Mouse (Mus musculus) hindlimb bud, embryonic 11.5 days (tissue): Measurements from ENCODE around the gene Git2.

Experiments used
- DNase-seq: peaks from one replicate; pipeline ENCODE4 v3.0.0-alpha.2; 2012; ENCODE audit warnings: low read depth, low spot score; ENCODE audit errors: extremely low spot score

Gene Git2

GRCm38 (mm10) chr5:114775056-114775979 lies at the start of gene Git2:
Git2 (minus strand) TSS chr5:114775517.
- DNase-seq = no peak

DNA sequence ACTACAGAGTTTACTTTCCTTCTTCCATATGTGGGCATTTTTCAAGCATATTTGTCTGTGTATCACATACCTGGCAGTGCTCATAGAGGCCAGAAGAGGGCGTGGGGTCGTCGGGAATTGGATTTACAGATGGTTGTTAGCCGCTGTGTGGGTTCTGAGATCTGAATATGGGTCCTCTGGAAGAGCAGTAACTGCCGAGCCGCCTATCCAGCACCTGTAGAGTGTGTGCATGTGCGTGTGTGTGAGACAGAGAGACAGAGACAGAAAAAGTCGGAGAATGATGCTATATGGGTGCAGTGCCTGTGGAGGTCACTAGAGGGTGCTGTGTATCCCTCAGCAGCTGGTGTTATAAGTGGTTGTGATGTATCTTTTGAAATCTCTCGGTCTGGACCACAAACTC lies 48.9 kb upstream of the Git2 start:
- DNase-seq = no peak

DNA sequence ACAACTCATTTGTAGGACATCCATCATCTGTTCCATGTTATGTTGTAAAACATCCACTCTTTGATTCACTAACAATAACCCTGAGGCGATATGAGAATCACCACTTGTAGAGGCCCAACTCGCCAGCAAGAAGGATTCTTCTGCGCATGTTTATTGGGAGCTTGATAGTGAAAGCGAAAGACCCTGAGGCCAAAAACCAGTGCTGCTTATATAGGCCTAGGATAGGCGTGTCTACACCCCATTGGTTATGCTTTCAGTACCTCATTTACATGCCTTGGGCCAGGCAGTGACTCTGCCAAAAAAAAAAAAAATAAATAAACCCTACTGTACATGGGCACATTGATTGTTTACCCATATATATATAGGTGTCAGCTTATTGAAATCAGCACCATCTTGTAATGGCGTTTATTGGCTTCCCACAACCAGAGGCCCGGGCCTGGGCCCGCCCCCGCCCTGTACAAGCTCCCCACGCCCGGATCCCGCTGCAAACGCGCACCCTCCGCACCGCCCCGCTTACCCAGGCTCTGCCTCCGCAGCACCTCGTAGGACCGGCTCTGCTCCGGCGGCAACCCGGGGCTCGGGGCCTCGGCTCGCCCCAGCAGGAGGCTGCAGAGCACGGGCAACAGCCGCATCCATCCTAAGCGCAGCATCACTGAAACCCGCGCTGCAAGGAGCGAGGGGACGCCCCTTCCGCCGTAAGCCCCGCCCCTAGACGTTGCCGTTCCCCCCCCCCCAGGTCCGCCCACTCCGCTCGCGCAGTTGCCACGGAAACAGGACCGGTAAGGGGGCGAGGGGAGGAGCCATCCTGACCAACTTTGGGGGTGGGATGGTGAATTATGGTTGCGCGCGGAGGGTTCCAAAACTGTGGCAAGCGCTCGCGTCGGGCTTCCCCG lies 47.7 kb upstream of the Git2 start, which contains the start of gene 1500011B03Rik:
1500011B03Rik (minus strand) TSS at position 673 of the 893 bp plus-strand sequence.
- no peak for DNase-seq

DNA sequence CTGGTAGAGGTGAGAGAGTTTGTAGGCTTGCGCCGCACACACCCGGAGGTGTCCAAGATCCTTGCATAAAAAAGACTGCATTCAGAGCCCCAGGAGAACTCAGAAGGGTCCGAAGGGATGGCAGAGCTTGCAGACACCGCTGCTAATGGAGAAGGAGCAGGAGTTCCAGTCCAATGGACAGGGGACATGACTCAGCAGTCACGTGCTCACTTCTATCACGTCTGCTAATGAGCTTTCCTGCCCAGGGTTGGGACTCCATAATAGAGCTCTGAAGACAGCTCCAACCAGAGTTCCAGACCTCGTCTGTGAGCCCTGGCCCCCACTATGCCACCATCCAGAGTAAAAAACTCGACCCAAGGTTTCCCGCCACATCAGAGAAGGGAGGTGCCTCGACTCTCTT lies 42.8 kb upstream of the Git2 start:
- no peak for DNase-seq

DNA sequence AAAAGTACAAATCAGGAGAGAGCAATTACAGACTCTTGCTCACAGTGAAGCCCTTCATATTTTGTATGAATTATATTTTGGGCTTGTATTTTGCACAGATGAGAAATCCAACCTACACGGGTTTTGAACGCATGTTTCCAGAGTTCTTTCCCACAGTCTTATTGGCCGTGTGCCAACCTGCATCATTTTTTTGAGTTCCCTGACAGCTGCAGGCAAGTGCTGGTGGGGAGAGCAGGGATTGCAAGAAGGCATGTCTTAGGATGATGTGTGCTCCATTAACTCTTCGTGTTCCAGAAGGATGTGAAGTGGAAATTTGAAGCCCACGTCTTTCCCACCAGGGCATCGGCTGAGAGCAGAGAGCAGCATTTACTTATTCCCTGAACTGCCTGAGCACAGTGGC lies 41.3 kb upstream of the Git2 start:
- no peak for DNase-seq

DNA sequence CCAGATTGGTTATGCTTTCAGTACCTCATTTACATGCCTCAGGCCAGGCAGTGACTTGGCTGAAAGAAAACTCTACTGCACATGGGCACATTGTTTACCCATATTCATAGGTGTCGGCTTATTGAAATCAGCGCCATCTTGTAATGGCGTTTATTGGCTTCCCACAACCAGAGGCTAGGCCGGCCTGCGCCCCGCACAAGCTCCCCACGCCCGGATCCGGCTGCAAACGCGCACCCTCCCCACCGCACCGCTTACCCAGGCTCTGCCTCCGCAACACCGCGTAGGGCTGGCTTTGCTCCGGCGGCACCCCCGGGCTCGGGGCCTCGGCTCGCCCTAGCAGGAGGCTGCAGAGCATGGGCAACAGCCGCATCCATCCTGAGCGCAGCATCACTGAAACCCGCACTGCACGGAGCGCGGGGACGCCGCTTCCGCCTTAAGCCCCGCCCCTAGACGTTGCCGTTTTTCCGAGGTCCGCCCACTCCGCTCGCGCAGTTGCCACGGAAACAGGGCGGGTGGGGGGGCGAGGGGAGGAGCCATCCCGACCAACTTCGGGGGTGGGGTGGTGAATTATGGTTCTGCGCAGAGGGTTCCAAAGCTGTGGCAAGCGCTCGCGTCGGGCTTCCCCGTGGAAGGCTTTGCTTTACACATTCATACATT lies 38.3 kb upstream of the Git2 start:
- no peak for DNase-seq

GRCm38 (mm10) chr5:114809826-114810225 lies 34.5 kb upstream of the Git2 start:
- DNase-seq = no peak

GRCm38 (mm10) chr5:114809181-114809756 lies 34.0 kb upstream of the Git2 start:
- DNase-seq = no peak

- no peak for DNase-seq
Measured at GRCm38 (mm10) chr5:114808385-114808784, 33.1 kb upstream of the Git2 start.

- no peak for DNase-seq
Measured at GRCm38 (mm10) chr5:114807893-114808292, 32.6 kb upstream of the Git2 start.

GRCm38 (mm10) chr5:114807468-114807867 lies 32.2 kb upstream of the Git2 start:
- no peak for DNase-seq

- DNase-seq = no peak
Measured at GRCm38 (mm10) chr5:114807063-114807462, 31.7 kb upstream of the Git2 start.

DNA sequence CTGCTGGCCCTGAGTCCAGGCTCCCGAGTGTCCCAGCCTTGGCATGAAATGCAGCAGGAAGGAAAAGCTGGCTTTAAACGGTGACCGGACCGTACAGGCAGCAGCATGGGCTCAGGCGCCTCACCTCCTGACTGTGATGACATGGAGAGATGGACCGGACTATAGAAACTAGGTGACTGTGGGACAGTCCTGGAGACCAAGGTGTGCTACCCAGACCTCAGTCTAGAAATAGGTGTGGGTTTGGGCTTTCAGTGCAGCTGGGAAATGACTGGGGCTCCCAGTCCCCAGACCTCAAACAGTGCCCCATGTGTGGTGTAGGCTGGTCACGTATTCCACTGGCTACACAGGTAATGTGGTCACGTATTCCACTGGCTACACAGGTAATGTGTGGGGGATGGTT lies 31.3 kb upstream of the Git2 start:
- DNase-seq = no peak

DNA sequence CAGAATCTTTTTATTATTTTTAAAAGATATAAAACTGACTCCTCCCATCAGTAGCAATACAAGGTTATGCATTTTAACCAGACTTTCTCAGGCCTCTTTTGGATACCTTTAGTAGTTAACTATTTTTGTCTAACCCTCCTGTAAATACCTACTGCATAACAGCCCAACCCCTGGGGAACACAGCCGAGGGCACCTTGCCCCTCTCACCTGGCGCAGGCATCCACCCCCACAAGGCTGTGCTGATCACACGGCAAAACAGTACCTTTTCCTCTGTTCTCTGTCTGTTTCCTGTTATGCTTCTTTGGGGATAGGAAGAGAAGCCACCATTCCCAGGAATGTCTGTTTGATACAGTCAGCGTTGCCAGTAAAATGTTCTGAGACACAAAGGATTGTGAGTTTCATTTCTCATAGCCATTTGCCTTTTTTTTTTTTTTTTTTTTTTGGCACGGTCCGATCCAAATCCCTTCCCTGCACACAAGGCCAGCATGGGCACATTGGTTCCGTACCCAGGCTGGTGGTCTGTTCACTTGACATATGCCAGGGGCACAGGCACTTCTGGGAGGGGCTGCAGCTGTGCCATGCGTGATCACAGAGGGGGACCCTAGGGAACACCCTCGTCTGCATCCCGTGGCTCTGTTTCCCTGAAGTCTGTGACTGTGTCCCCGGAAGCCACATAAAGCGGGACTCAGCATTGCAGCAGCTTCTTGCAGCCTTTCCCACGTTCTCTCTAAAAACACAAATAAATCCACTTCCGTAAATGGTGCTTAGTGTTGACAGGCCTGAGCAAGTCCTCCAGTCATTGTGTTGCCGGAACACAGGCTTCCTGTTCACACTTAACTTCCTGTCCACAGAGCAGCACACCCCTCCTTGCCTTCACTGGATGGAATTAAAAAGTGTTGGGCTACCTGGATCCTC lies 30.4 kb upstream of the Git2 start:
- no peak for DNase-seq

DNA sequence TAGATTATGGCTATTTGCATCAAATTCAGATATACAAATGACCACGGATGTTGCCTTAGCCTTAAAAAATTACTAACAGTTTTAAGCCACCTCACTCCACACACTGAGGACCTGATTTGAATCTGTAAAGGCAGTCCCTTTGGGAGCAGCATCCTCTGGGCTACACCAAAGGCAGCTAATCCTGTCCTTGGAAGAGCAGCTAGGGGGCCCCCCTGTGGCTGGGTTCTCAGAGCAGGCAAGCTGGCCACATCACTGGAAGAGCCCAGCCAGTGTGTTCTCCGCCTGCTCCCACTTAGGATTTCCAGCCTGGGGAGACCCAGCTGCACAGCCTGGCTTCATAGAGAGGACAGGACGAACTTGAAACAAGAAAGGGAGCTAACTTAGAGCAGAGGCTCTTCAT lies 29.6 kb upstream of the Git2 start:
- no peak for DNase-seq

- no peak for DNase-seq
Measured at GRCm38 (mm10) chr5:114804335-114804734, 29.0 kb upstream of the Git2 start.

- DNase-seq = no peak
Measured at GRCm38 (mm10) chr5:114803231-114803630, 27.9 kb upstream of the Git2 start.

DNA sequence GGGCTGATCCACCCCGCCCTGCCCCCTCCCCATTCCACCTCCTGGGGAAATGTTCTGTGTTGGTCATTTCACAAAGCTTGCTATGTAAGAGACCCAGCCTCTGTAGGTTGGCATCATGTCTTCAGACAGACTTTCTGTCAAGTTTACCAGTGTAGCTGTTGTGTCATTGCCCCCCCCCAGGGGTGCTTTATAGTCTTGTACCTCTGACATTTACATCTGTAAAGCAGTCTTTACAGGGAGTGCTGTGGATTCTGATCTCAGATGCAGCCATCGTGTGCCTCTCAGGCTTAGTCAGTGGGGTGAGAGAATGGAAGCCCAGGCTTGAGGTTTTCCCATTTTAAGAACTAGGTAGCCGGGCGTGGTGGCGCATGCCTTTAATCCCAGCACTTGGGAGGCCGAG lies 26.5 kb upstream of the Git2 start:
- no peak for DNase-seq

- DNase-seq = no peak
Measured at GRCm38 (mm10) chr5:114801049-114801448, 25.7 kb upstream of the Git2 start.

- DNase-seq = no peak
Measured at GRCm38 (mm10) chr5:114799848-114800247, 24.5 kb upstream of the Git2 start.
